Mouse (Mus musculus) G1E (cell line): ENCODE results near the gene Def6.

ENCODE experiments used
- CTCF ChIP-seq: IDR thresholded peaks from 2 replicates; pipeline ENCODE4 v1.5.1; 2012; ENCODE audit warnings: low read depth, low read length, inconsistent platforms, mixed read lengths
- GATA2 ChIP-seq: IDR thresholded peaks from 2 replicates; pipeline ENCODE4 v1.6.1; 2012; ENCODE audit warnings: low read depth, low read length, inconsistent platforms, borderline replicate concordance
- POLR2AphosphoS5 ChIP-seq: IDR thresholded peaks from 2 replicates; pipeline ENCODE4 v1.6.1; 2012; ENCODE audit warnings: low read depth, low read length, inconsistent platforms; ENCODE audit not compliant: insufficient replicate concordance
- TAL1 ChIP-seq: conservative IDR thresholded peaks from 2 replicates; pipeline ENCODE4 v1.6.1; 2012; ENCODE audit warnings: low read depth, low read length, inconsistent platforms, mixed read lengths

DNA sequence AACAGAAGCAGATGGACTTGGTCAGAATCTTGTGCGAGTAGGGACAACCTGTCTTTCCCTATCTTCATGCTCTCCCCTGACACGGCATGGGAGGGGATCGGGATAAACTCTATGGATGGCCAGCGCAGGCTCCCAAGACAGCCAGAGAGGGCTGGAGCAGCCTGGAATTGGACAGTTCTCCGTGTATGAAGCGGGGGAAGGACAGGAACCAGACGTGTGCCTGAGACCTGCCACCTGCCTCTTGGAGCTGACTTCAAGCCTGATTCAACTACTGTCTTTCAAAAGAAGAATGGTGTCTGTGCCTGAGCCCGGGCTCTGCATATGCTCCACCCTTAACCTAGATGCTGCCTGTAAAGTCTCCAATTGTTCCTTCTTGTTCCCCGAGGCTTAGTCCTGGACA is 34.9 kb upstream of the Def6 start:
- TF ChIP-seq CTCF (no peak), TAL1 (no peak), POLR2AphosphoS5 (no peak), GATA2 (no peak)
